Mouse (Mus musculus) embryonic facial prominence, embryonic 11.5 days (tissue): ENCODE measurements around the gene Slfn14. TPM values are rescaled to one million over a fixed set of nuclear protein-coding genes. Genes with fewer than 3 reads are reported as not detected.
"Not testable (repeated sequence)": the region's sequence is repeated elsewhere in the genome, so short reads cannot be mapped to it uniquely, and the experiment has no call there.

Experiments
- ATAC-seq: fragments of 200-750 bp; cut with Nextera tagmentation; replicated peaks from 2 replicates; pipeline ENCODE4 v1.8.0; 2017; ENCODE audit warnings: low read depth; ENCODE audit not compliant: insufficient number of reproducible peaks, low FRiP score, low TSS enrichment
- DNase-seq: peaks from one replicate; pipeline ENCODE4 v3.0.0-alpha.2; 2015; ENCODE audit warnings: low spot score
- H3K27ac ChIP-seq: fragments of 300-500 bp; sonication (generic); replicated peaks from 2 replicates; pipeline ENCODE4 v1.5.1; 2014; ENCODE audit warnings: mild to moderate bottlenecking, low read depth, low read length, control low read depth
- H3K27me3 ChIP-seq: fragments of 300-500 bp; sonication (generic); 2 replicates; pipeline ENCODE4 v1.6.1; 2014; ENCODE audit warnings: mild to moderate bottlenecking, low read length, moderate library complexity, mixed read lengths; ENCODE audit not compliant: control insufficient read depth, insufficient read depth
- H3K36me3 ChIP-seq: fragments of 300-500 bp; sonication (generic); replicated peaks from 2 replicates; pipeline ENCODE4 v1.6.1; 2014; ENCODE audit warnings: low read depth, mild to moderate bottlenecking, low read length, moderate library complexity, mixed read lengths; ENCODE audit not compliant: control insufficient read depth, insufficient read depth
- H3K4me1 ChIP-seq: fragments of 300-500 bp; sonication (generic); 2 replicates; pipeline ENCODE4 v1.6.1; 2014; ENCODE audit warnings: low read length, mixed read lengths; ENCODE audit not compliant: control insufficient read depth, insufficient read depth
- H3K4me2 ChIP-seq: fragments of 300-500 bp; sonication (generic); 2 replicates; pipeline ENCODE4 v1.6.1; 2014; ENCODE audit warnings: low read depth, mild to moderate bottlenecking, control low read depth, low read length, moderate library complexity
- H3K4me3 ChIP-seq: fragments of 300-500 bp; sonication (generic); 2 replicates; pipeline ENCODE4 v1.5.1; 2014; ENCODE audit warnings: low read depth, low read length, control low read depth
- H3K9ac ChIP-seq: fragments of 300-500 bp; sonication (generic); replicated peaks from 2 replicates; pipeline ENCODE4 v1.6.1; 2014; ENCODE audit warnings: mild to moderate bottlenecking, control low read depth, low read length
- H3K9me3 ChIP-seq: fragments of 300-500 bp; sonication (generic); replicated peaks from 2 replicates; pipeline ENCODE4 v1.6.1; 2016; ENCODE audit warnings: mild to moderate bottlenecking, low read length, inconsistent platforms, mixed read lengths; ENCODE audit not compliant: control insufficient read depth
- WGBS: fragments of 180-500 bp; shearing (Covaris S2); extraction: QIAGEN DNeasy Blood & Tissue Kit; methylation state at CpG from one replicate; pipeline ENCODE4 v1.1.7; 2014; 5-methylcytosine and 5-hydroxymethylcytosine counted together
- polyA plus RNA-seq: library from polyadenylated mRNA; unstranded; fragments of >200 nt; fragmentation: Nextera tagmentation; extraction: Ambion mirVana; gene quantifications from 2 replicates; pipeline ENCODE4 v1.2.1, GENCODE M21; 2014

Slfn14 gene
- polyA plus RNA-seq, 1 experiment from 2014 or later = 0.81 TPM

- H3K9me3 ChIP-seq, H3K27ac ChIP-seq, H3K9ac ChIP-seq, H3K4me3 ChIP-seq, H3K4me1 ChIP-seq, H3K36me3 ChIP-seq, H3K27me3 ChIP-seq, ATAC-seq, H3K4me2 ChIP-seq, DNase-seq: not testable (repeated sequence)
- WGBS = 70% methylated on average over 5 of the region's 5 CpGs
Observed at GRCm38 (mm10) chr11:83257211-83257610, 29.3 kb downstream of the Slfn14 start.

GRCm38 (mm10) chr11:83239811-83240210 is 46.7 kb downstream of the Slfn14 start:
- Histone ChIP-seq H3K9me3 (no peaks in the 10 kb centered on the region), H3K4me2 (no peak overlapping the region), H3K4me3 (no peak overlapping the region), H3K36me3 (no peaks in the 10 kb centered on the region), H3K27me3 (no peaks in the 10 kb centered on the region), H3K9ac (no peak overlapping the region), H3K27ac (no peak overlapping the region), H3K4me1 (no peaks in the 10 kb centered on the region)
- no peak for DNase-seq
- ATAC-seq = no peak
- 20% methylated on average over 2 of the region's 2 CpGs for WGBS

DNA sequence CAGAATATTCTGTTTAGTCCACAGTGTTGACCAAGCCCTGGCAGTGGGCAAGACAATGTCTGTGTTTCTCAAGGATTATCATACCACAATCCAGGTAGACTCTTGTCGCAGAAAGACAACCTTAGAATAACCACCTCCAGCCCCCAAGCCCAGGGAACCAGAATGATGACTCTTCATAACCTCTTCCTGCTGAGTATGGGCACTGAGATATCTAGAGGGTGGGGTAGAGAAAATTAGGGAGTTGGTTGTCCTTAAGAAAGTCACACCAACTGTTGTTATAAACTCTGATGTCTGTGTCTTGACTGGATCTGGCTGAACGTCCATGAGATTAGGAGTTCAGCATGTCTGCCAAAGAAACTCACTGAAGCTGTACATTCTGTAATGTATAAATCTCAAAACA is 48.1 kb downstream of the Slfn14 start:
- Histone ChIP-seq H3K36me3 (no peaks in the 10 kb centered on the region), H3K9ac (no peak overlapping the region), H3K9me3 (no peaks in the 10 kb centered on the region), H3K4me1 (no peaks in the 10 kb centered on the region), H3K4me2 (no peak overlapping the region), H3K27me3 (no peaks in the 10 kb centered on the region), H3K4me3 (no peak overlapping the region), H3K27ac (no peak overlapping the region)
- DNase-seq (no peak), ATAC-seq (no peak)
- 89% methylated on average over 2 of the region's 2 CpGs for WGBS

- H3K4me3 ChIP-seq, DNase-seq, H3K9me3 ChIP-seq, H3K36me3 ChIP-seq, H3K4me2 ChIP-seq, H3K4me1 ChIP-seq, H3K27me3 ChIP-seq, H3K9ac ChIP-seq, H3K27ac ChIP-seq, ATAC-seq: not testable (repeated sequence)
- WGBS = 77% methylated on average over 9 of the region's 9 CpGs
Observed at GRCm38 (mm10) chr11:83237390-83237789, 49.1 kb downstream of the Slfn14 start.

- not testable (repeated sequence) for H3K9me3 ChIP-seq, H3K27ac ChIP-seq, H3K36me3 ChIP-seq, DNase-seq, H3K27me3 ChIP-seq, H3K4me3 ChIP-seq, ATAC-seq, H3K9ac ChIP-seq, H3K4me2 ChIP-seq, H3K4me1 ChIP-seq
- 35% methylated on average over 5 of the region's 5 CpGs for WGBS
Observed at GRCm38 (mm10) chr11:83233621-83234020, 52.9 kb downstream of the Slfn14 start.

- Histone ChIP-seq H3K27me3 (no peaks in the 10 kb centered on the region), H3K27ac (no peak overlapping the region), H3K4me3 (no peak overlapping the region), H3K4me2 (no peak overlapping the region), H3K36me3 (no peaks in the 10 kb centered on the region), H3K9ac (no peak overlapping the region), H3K9me3 (no peaks in the 10 kb centered on the region), H3K4me1 (no peaks in the 10 kb centered on the region)
- WGBS = 71% methylated on average over 3 of the region's 3 CpGs
- ATAC-seq = no peak
- DNase-seq = peak; percentile 17
Observed at GRCm38 (mm10) chr11:83230966-83231365, 55.6 kb downstream of the Slfn14 start.

DNA sequence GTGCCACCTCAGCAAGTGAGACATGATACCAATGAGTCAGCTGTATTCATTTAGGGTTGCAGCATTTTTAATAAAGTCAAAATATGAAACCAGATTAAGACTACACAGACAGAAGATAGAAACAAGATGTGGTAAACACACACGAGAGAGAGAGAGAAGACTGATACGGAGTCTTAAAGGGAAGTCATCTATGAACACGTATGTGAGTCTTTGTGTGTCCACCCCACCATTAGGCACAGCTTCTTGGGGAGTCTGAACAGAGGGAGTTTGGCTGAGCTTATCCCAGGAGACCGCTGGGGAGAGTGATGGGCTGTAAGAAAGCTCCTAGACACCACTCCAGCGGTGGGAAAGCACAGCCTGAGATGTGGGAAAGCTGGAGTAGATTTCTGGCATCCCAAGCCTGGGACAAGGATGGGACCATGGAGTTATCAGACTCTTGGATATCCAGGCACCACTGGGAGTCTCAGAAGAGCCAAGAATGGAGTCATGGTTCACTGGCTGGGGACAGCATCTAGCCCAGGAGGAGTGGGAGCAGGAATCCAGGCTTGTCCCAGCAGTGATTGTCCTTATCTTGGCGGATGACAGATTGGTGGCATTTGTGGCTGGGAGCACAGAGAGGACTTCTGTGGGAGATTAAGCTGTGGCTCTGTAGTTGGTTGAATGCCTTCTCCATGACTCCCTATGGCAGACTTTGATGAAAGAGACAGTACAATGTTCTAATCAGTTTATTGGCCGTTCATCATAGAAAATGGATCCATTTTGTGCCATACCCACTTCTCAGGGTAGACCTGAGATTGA is 58.4 kb downstream of the Slfn14 start:
- no peaks in the 10 kb centered on the region for H3K9me3 ChIP-seq
- H3K27ac ChIP-seq = no peak overlapping the region
- no peaks in the 10 kb centered on the region for H3K4me1 ChIP-seq
- ATAC-seq = no peak
- H3K27me3 ChIP-seq = no peaks in the 10 kb centered on the region
- no peak for DNase-seq
- no peak overlapping the region for H3K9ac ChIP-seq
- no peaks in the 10 kb centered on the region for H3K36me3 ChIP-seq
- 81% methylated on average over 7 of the region's 7 CpGs for WGBS
- H3K4me2 ChIP-seq = no peak overlapping the region
- H3K4me3 ChIP-seq = no peak overlapping the region

DNA sequence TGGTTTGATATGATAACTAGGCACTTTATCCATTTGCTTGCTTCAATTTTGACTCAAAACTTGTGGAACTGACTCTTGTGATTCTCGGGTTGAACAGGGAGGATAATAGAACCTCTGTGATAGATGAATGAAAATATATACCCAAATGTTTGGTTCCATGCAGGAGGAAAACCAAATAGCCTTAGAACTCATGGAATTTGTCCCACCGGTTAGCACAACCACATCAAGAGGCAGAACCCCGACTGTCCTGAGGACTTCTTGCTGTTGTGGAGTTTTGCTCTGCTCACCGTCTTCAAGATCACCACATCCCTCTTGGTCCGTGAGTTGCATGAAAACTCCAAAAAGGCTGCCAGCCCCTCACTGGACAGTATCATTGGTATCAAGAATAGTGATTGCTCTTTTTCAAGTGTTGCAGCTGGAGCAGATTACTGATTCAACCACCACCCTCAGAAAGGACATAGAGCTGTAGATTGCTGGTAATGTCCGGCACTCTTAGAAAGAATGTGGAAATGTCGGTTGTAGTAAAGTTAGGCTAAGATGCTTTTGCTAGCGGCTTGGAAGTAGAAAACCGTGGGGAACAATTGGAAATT is 61.1 kb downstream of the Slfn14 start:
- Histone ChIP-seq H3K36me3 (no peaks in the 10 kb centered on the region), H3K4me2 (no peak overlapping the region), H3K27me3 (no peaks in the 10 kb centered on the region), H3K9ac (no peak overlapping the region), H3K4me3 (no peak overlapping the region), H3K9me3 (no peaks in the 10 kb centered on the region), H3K27ac (no peak overlapping the region), H3K4me1 (no peaks in the 10 kb centered on the region)
- 88% methylated on average over 9 of the region's 9 CpGs for WGBS
- ATAC-seq (no peak), DNase-seq (no peak)
